Mouse (Mus musculus): ENCODE measurements at regions not wholly inside any gene's neighbourhood (a gene's known extent, or its start where the extent isn't known, plus 50 kb on each side); places are given as distances from the start of the nearest gene placed in this dataset.

- DNase-seq (ENCODE audit: low read depth, low spot score): no peak
Measured at GRCm38 (mm10) chr4:83915871-83916270, 390.5 kb downstream of the Ccdc171 start.

GRCm38 (mm10) chr4:83917009-83917408, 391.7 kb downstream of the Ccdc171 start:
- DNase-seq (ENCODE audit: low read depth, low spot score): no peak

- DNase-seq (ENCODE audit: low read depth, low spot score): no peak
Measured at GRCm38 (mm10) chr4:83918093-83918492, 392.7 kb downstream of the Ccdc171 start.

- DNase-seq (ENCODE audit: low read depth, low spot score): no peak
Measured at GRCm38 (mm10) chr4:83919041-83919440, 393.7 kb downstream of the Ccdc171 start.

GRCm38 (mm10) chr4:83925118-83925842, 399.9 kb downstream of the Ccdc171 start:
- no peak for DNase-seq (ENCODE audit: low read depth, low spot score)

- DNase-seq (ENCODE audit: low read depth, low spot score): no peak
Measured at GRCm38 (mm10) chr4:83926195-83926731, 400.9 kb downstream of the Ccdc171 start.

- DNase-seq (ENCODE audit: low read depth, low spot score): no peak
Measured at GRCm38 (mm10) chr4:83931897-83932654, 406.7 kb downstream of the Ccdc171 start.

- no peak for DNase-seq (ENCODE audit: low read depth, low spot score)
Measured at GRCm38 (mm10) chr4:83941693-83942092, 416.3 kb downstream of the Ccdc171 start.

GRCm38 (mm10) chr4:83949612-83950011, 424.3 kb downstream of the Ccdc171 start:
- DNase-seq (ENCODE audit: low read depth, low spot score): no peak

- no peak for DNase-seq (ENCODE audit: low read depth, low spot score)
Measured at GRCm38 (mm10) chr4:83950809-83951409, 425.6 kb downstream of the Ccdc171 start.

GRCm38 (mm10) chr4:83956252-83956904, 431.0 kb downstream of the Ccdc171 start:
- no peak for DNase-seq (ENCODE audit: low read depth, low spot score)

- DNase-seq (ENCODE audit: low read depth, low spot score): no peak
Measured at GRCm38 (mm10) chr4:83957217-83957692, 431.9 kb downstream of the Ccdc171 start.

GRCm38 (mm10) chr4:83966898-83967297, 441.6 kb downstream of the Ccdc171 start:
- DNase-seq (ENCODE audit: low read depth, low spot score): no peak

- DNase-seq (ENCODE audit: low read depth, low spot score): no peak
Measured at GRCm38 (mm10) chr4:83973162-83973561, 447.8 kb downstream of the Ccdc171 start.

- DNase-seq (ENCODE audit: low read depth, low spot score): peak; percentile 71
Measured at GRCm38 (mm10) chr4:83974214-83975012, 449.1 kb downstream of the Ccdc171 start.

GRCm38 (mm10) chr4:83975569-83975968, 450.2 kb downstream of the Ccdc171 start:
- DNase-seq (ENCODE audit: low read depth, low spot score): no peak

GRCm38 (mm10) chr4:83976067-83976466, 450.7 kb downstream of the Ccdc171 start:
- no peak for DNase-seq (ENCODE audit: low read depth, low spot score)

- no peak for DNase-seq (ENCODE audit: low read depth, low spot score)
Measured at GRCm38 (mm10) chr4:83979088-83979487, 453.7 kb downstream of the Ccdc171 start.

- peak; percentile 40 for DNase-seq (ENCODE audit: low read depth, low spot score)
Measured at GRCm38 (mm10) chr4:83984671-83985391, 459.5 kb downstream of the Ccdc171 start.

- no peak for DNase-seq (ENCODE audit: low read depth, low spot score)
Measured at GRCm38 (mm10) chr4:83985451-83985850, 460.1 kb downstream of the Ccdc171 start.

Data from skeletal muscle tissue, adult 2 months (tissue).